Mouse (Mus musculus): ENCODE results near the gene Shroom3.

Shroom3 gene

GRCm38 (mm10) chr5:93005815-93006341 is 322.6 kb downstream of the Shroom3 start:
- DNase-seq (ENCODE audit: low spot score) = peak; percentile 57

- DNase-seq (ENCODE audit: low spot score) = no peak
Measured at GRCm38 (mm10) chr5:93008256-93008655, 325.0 kb downstream of the Shroom3 start.

Data from embryo, embryonic 10.5 days (tissue).